In the genomic region with DNA sequence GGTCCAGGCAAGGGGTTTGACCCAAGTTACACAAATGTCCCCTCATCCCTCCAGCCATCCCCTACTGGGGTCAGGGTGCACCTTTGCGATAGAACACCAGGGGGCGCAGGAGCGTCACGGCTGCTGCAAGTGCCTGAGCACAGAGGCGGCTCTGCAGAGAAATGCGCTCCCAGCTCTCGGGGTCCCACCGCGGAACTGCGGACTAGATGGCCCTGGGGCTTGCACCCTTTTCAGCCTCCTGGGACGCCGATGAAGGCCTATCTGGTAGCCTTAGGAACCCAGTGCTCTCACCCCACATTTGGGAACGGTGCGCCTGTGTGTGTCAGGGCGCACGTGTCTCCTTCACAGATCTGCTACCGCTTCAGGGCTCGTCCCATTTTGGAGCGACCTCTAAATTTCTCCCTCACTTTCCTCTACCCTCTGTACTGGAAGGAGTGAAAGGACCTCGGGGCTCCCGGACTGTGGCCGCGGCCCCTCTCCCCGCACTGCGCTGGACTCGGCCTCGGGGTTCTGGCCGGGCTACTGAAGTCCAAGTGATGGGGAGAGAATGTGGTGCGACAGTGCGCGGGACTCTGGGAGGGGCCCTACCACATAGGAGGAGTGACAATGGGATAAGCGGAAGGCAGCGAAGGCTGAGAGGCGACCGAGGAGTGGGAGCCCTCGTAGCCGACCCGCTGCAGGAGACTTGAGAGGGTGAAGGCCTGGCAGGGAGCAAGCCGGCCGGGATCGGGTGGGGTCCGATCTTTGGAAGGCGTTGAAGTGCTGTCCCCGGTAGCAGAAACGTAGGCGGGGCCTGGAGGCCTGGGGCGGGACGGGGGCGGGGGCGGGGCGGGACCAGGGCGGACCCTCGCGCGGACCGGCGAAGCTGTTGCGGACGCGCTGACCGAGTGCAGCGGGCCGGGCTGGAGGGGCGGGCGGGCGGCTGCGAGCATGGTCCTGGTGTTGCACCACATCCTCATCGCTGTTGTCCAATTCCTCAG, we compare ENCODE assay signal across 1 mouse cellular context.
A peak's percentile ranks its signal among the peaks of the same experiment; 100 is the strongest.
TF ChIP-seq lines count a peak whose summit lies in the region.

No protein-coding gene starts in this region.

TF ChIP-seq in CH12.LX, 34 proteins besides CTCF, POLR2A, EP300 and RAD21:
- TF ChIP-seq NELFE (IDR thresholded peaks at IDR 0.05; ENCODE audit: low read depth, low read length) (peak; percentile 36; the same call in 1 of the 2 replicates), ZKSCAN1 (IDR thresholded peaks at IDR 0.05; ENCODE audit: borderline replicate concordance, low read depth, low read length) (no peak), MXI1 (IDR thresholded peaks at IDR 0.05; ENCODE audit: low read depth, low read length) (peak; percentile 83), SMC3 (IDR thresholded peaks at IDR 0.05; ENCODE audit: low read depth, low read length) (peak; percentile 99), BHLHE40 (IDR thresholded peaks at IDR 0.05; ENCODE audit: low read depth, low read length) (peak; percentile 45), ELF1 (IDR thresholded peaks at IDR 0.05; ENCODE audit: low read depth, low read length) (peak; percentile 28; the same call in 1 of the 2 replicates), SIN3A (IDR thresholded peaks at IDR 0.05; ENCODE audit: low read length) (peak; percentile 59; the same call in 1 of the 2 replicates), MYC (IDR thresholded peaks at IDR 0.05; ENCODE audit: low read depth, low read length) (0 out of 2 replicates have a peak, but pooled peaks have one; percentile 14), IRF4 (IDR thresholded peaks at IDR 0.05; ENCODE audit: low read depth, low read length) (peak; percentile 37; the same call in 1 of the 2 replicates), TCF12 (IDR thresholded peaks at IDR 0.05; ENCODE audit: low read depth, low read length) (peak; percentile 32; the same call in 1 of the 2 replicates), MAX (IDR thresholded peaks at IDR 0.05; ENCODE audit: low read length) (peak; percentile 40; the same call in 1 of the 2 replicates), PAX5 (IDR thresholded peaks at IDR 0.05; ENCODE audit: low read length) (no peak), MAZ (IDR thresholded peaks at IDR 0.05; ENCODE audit: low read depth, low read length) (0 out of 2 replicates have a peak, but pooled peaks have one; percentile 35), ZC3H11A (IDR thresholded peaks at IDR 0.05; ENCODE audit: low read depth, low read length) (peak; percentile 76), TBP (conservative IDR thresholded peaks at IDR 0.05; ENCODE audit: low read depth, low read length) (no peak)
